Mouse (Mus musculus) erythroblast, embryonic 14.5 days (primary cell): Measurements from ENCODE around the gene Pawr.

Source experiments
- GATA1 ChIP-seq: IDR thresholded peaks from 2 replicates; pipeline ENCODE4 v1.6.1; 2012; ENCODE audit warnings: low read length, inconsistent platforms, mixed read lengths
- TAL1 ChIP-seq: IDR thresholded peaks from 3 replicates; pipeline ENCODE4 v1.6.1; 2012; ENCODE audit warnings: low read length, inconsistent platforms, mixed read lengths

DNA sequence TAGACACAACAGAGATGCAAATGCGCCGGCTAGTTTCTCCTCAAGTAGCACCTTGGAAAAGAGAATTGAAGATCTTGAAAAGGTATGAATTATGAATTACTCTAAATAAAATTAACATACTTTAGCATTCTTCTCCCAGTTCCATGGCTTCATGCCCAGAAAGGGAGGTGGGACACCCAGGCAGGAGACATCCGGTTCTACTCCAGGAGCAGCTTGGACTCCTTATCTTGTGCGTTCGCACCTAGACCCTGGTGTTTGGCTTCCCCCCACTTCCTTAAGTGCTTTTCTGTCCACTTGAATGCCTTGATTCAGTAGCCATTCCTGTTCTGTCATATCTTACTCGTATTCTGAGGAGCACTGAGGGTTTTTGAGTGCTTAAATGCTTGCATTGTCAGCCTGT, 77.6 kb downstream of the Pawr start:
- TF ChIP-seq GATA1, result no peak
- no peak for TF ChIP-seq TAL1
